Mouse (Mus musculus): ENCODE results near the gene Man2a1.
A peak's percentile ranks its signal among the peaks of the same experiment; 100 is the strongest.
"Not testable (repeated sequence)": the region's sequence is repeated elsewhere in the genome, so short reads cannot be mapped to it uniquely, and the experiment has no call there.

The Man2a1 gene

DNA sequence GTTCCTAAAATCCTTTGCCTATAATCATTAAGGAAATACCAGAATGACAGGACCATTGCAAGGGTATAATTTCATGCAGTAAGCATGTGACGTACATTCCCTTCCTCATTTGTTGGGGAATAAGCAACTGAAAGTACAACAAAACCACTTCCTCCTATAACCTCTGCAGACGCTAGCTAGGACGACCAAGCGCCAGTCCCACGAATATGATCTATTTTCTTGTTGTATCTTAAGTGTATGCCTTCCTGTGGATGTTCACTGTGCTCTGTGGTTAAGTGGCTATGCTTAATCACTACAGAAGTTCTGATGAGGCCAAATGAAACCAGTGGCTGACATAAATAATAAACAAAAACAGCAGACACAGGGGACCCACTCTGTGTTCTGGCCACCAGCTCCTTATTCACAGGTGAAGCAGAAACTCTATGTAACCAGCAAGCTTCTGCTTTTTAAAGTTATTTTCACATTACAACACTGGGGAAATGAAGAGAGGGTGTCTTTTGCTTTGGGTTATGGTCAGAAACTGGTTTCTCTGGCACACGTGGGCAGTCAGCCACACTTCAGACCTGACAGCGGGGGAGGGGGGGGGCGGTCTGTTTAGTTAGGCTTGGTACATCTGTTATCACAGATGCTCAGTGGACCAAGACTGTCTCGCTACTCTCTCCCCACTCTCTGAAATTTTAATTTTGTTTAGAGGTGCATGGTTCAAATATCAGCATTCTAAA lies 153.8 kb downstream of the Man2a1 start:
- peak; percentile 40 for DNase-seq (ENCODE audit: low read depth, low spot score)

DNA sequence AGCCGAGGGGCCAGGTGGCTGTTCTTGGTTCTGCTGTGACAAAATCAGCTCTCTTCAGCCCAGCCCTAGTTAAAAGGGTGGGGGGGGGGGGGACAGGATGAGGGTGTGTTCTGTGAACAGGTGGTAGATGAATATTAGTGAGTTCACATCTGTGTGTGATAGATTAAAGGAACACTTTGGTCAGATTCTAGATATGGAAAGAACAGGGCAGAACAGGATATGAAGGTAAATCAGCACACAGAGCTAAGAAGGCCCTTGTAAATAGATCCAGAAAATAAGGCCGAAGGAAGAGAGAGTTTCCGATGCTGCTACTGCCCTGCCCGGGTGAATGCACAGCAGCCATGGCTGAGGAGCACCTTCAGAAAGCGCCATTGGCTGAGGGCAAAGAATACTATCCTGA lies 154.7 kb downstream of the Man2a1 start:
- no peak for DNase-seq (ENCODE audit: low read depth, low spot score)

DNA sequence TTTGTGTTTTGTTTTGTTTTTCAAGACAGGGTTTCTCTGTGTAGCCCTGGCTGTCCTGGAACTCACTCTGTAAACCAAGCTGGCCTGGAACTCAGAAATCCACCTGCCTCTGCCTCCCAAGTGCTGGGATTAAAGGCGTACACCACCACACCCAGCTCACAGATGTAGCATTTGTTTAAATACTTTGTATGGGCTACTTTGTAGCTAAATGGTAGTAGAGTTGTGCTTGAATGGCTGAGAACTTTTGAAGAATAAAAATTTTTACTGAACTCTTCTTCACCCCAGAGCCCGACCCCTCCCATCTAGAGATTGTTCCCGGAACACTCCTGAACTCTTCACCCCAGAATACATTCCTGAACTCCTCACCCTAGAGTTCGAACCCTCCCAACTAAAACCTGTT lies 162.1 kb downstream of the Man2a1 start:
- DNase-seq (ENCODE audit: low read depth, low spot score): not testable (repeated sequence)

DNA sequence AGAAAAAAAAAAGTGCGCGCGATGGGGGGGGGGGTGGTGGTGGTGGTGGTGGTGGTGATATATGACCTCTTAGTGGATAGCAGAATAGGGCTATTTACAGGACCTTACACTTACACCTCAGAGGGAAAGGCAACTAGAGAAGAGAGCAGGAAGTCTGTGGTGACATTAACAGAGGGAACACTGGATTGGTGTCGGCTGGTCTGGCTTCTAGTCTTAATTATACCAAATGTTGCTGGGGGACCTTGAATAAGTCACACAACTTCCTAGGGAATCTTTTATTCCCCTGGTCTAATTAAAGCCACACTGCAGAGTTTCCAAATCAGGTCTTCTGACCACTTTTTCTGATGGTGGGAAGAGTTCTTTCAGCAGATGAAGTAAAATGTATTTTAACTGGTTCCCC lies 163.0 kb downstream of the Man2a1 start:
- DNase-seq (ENCODE audit: low read depth, low spot score): no peak

DNA sequence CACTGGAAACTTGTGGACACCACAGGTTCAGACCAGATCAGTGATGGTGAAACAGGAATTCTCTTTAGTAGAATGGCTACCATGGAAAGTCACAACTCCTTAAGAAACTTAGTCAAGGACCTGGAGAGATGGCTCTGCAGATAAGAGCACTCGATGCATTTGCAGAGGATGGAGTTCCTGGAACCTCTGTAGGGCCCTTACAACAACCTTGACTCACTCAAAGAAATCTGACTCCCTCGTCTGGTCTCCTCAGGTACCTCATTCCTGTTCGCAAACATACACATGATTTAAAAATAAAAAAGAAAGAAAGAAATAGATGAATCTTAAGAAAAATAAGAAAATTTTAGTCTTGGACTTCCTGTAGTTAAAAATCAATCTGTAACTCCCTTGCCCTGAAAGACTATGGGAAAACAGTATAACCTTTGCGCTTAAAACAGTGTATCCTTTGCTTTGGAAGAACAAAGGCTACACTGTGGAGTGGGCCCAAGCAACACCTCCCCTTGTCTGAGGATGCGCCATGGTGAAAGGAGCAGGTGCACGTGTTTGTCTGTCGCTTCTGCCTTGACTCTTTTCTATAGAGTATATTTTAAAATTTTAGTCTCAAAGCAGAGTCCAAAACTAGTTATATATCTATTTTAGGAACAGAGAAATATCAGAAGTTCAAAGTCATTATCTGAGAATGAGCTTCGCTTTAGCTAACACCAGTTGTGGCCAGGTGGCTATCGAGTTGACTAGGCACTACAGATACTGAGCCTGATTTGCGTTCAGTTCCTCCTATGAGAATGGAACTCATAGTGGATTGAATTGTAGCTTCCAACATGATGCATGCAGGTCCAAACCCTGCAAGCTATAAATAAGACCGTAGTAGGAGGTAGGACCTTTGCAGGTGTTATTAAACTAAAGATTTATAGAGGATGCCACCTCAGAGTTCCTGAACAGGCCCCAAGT lies 163.9 kb downstream of the Man2a1 start:
- DNase-seq (ENCODE audit: low read depth, low spot score): no peak

DNA sequence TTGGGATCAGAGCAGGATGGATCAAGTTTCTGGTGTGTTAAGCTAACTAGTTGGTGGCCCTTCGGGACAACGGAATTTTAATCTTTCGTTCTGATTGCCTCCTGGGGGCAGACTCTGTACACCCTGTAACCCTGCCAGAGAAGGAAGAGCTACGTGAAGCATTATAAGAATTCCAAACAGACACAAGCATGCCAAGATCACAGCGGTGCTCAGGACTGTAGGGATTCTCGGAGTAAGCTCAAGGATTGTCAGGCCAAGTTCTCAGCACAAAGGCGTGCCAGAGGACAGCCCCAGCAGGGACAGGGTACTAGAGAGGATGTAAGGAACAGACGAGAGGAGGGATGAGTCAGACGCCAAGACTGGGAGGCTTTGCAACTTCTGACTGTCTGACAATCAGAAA lies 164.8 kb downstream of the Man2a1 start:
- DNase-seq (ENCODE audit: low read depth, low spot score): no peak

DNA sequence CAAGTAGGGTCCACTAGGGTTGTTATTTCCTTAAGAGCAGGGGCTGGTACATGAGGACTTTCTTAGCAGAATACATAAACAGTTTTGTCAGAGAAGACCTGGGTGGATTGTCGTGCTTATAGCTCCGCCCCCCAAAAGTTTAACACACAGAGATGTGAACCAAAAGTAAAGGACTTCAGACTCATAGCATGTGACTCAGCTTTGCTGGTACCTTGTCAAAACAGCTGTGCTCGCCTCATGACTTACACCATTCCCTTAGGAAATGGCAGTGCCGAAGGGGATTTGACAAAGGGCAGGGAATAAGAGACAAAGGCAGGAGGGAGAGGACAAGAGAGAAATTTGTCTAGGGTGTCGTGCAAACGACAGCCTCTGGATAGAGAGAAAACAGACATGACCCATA lies 166.0 kb downstream of the Man2a1 start:
- no peak for DNase-seq (ENCODE audit: low read depth, low spot score)

DNA sequence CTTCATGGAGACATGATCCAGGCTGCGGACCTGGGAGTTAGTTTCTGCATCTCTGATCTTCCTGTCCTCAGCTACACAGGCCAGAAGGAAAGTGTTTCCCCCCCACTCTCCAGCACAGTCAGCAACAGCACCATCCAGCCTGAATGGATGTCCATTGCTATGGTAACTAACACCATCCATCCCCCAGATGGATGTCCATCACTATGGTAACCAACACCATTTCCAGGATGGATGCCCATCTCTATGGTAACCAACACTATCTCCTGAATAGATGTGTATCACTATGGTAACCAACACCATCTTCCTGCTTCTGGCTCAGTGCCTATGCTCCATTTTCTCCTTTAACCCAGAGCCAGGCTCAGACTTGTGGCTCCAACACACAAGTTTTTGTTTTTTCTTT lies 169.7 kb downstream of the Man2a1 start:
- peak; percentile 55 for DNase-seq (ENCODE audit: low read depth, low spot score)

DNA sequence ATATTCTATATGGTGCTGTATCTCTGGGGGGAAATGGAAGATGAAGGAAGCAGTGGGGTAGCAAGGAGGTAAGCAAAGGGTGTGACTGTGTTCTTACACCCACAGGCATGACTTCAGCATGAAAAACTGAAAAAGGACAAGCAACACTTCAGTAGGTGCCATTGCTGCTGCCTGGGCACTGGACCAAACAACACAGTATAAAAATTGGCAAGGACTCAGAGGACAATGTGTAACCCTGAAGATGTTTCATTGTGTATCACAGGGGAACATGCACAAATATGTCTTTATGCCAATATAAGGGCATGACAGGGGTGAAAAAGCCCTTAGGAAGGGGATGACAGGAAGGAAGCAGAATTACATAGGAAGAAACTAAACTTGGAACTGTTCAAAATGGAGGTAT lies 172.1 kb downstream of the Man2a1 start:
- no peak for DNase-seq (ENCODE audit: low read depth, low spot score)

DNA sequence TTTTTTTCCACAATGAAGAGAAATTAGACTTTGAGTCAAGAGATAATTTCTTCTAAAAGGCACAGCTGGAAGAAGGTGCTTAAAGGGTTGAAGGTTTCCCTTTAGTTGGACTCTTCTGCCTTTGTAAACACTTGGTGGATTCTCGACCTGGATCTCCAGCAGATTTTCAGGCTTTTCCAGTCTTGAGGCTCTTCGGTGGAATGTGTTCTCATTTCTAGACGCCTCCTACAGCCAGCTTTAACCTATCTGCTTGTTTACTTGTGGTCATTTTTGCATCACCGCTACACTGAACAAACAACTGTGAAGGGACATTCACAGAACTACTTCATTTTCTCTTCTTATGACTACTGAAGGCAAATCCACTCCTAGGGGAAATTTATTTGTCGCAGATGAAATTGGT lies 173.7 kb downstream of the Man2a1 start:
- DNase-seq (ENCODE audit: low read depth, low spot score): no peak

DNA sequence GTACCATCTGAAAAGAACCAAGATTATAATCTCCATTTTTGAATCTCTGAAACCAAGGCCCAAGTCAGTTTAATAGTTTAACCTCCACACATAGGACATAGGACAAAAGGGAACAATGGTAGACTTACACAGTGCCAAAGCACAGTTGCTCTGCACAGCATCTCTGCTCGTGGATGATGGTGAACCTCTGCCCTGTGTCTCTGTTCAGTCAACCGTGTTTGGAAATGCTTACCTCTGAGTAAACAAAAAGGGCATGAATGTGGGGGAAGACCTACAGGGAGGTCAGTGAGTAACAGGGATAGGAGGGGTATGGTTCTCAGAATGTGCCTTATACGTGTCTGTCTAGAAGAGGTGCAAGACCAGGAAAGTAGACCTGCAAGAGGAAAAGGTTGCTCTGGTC lies 177.8 kb downstream of the Man2a1 start:
- no peak for DNase-seq (ENCODE audit: low read depth, low spot score)

DNA sequence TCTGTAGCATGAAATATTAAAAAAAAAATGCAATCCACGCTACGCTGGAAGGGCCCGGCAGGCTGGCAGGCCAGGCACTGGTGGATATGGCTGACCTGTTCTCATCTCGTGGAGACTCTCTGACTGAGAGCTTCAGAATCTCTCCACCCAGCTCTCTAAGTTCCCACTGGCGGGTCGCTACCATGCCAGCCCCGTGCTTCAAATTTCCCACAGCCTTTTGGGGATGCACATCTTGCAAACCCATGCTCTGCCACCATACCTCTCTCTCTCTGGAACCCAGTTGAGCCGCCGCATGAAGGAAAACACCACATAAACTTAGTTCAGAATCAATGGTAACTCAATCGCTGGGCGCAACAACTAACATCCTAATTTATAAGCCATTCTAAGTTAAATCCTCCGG lies 178.2 kb downstream of the Man2a1 start:
- no peak for DNase-seq (ENCODE audit: low read depth, low spot score)

DNA sequence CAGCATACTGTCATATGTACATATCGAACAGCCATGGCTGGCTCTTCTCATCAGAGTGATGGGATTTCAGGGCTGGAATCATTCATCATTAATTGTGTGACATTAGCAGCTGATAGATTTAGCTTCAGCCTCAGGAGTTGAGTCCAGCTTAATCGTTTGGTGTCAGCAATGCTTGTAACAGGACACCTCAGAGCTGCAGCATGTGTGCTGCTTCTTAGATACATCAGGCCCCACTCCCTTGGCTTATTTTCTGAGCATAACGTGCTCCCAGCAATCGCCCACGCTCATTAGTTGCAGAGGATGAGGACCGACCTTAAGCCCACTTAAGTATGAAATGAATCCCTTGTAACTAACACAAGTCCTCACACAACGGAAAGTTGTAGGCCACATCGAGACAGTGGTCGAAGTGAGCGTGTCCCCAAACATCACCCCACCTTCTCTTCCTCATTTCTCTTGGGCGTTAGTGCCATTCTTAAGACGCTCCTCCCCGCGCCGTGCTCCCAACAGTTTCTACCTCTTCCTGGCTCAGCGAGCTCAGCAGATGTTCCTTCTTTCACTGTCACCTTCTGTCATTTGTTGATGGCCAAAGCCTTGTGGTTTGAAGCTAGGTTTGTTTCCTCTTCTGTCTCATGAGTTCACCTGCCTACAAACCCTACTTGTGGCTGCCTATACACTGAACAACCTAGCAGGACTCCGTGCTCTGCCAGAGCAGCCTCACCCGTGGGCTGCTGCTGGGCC lies 180.4 kb downstream of the Man2a1 start:
- DNase-seq (ENCODE audit: low read depth, low spot score): no peak

DNA sequence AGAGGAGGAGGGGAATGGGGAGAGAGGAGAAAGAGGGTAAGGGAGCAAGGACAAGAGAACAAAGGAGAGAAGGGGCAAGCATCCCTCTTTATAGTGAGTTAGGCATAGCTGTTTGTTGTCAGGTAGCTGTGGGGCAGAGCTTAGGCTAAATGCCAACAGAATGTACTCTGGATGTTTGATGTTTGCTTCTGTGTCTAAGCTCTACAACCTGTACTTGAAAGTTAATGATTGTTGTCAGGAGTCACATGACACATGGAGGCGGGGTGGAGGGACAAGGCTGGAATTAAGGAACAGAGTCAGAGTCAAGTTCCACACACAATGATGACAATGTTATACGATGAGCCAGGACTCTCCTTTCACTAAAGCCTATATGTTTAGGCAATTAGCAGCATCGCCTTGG lies 181.8 kb downstream of the Man2a1 start:
- DNase-seq (ENCODE audit: low read depth, low spot score): no peak

DNA sequence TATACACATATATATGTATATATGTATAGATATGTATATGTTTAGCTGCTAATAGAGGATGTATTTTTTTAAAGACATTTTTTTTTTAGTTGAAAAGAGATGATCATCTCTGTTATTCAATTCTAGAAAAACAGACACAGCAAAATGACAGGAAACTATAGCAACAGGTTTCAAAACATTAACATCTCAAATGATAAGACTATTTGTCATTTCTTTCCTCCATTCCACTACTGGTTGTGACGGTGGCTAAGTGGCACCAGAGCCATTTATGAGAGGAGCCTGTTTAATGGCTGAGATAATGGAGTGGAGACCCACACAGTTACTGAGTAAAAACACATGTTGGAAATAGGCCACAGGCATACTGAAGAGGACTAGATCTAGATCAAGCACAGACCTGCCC lies 185.4 kb downstream of the Man2a1 start:
- no peak for DNase-seq (ENCODE audit: low read depth, low spot score)

DNA sequence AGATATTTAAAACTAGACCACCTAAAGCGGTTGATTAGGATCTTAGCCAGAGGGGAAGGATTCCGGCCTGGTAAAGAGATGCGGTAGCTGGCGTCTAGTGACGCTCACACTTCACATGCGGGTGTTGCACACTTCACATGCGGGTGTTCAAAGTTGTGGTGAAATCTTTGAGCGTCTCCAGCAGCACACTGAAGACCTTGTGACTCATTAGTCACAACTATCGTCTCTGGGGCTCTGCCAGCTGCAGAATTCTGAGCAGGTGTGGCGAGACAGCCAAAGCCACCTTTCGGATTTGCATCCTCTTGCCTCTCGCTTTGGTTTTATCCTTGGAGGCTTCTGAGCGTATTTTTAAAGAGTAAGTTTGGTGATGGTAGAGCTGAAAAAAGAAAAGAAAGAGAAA lies 187.8 kb downstream of the Man2a1 start:
- no peak for DNase-seq (ENCODE audit: low read depth, low spot score)

DNA sequence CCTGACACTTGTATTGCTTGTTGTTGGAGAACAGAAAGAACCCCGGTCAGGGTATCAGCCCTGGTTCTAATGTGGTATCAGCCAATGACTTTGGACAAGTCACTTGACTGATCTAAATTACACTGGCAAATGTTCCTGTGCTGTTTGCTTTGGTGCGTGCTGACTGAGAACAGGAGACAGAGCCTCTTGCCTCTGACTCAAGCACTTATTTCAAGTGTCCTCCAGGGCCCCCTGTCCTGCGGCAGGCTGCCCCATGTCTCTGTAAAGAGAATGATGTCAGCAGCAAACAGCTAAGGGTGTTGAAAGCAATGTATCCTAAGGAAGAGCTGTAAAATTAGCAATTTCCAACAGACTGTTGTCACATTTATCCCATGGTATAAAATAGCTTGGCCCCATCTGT lies 188.6 kb downstream of the Man2a1 start:
- no peak for DNase-seq (ENCODE audit: low read depth, low spot score)

DNA sequence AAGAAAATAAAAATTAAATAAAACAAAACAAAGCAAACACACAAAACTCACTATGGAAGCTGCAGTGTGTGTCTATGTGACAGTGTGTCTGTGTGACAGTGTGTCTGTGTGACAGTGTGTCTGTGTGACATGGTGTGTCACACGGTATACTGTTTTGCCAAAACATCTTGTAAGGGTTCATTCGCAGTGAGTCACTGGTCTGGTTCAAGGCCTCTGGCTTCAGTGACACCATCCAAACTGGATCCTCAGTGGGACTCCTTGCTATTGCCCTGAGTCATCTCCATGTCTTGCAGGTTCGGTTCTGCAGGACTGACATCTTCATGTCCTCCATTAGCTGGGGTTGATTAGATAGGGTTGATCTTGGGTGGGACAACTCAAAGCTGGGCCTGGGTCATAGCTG lies 191.5 kb downstream of the Man2a1 start:
- DNase-seq (ENCODE audit: low read depth, low spot score): no peak

DNA sequence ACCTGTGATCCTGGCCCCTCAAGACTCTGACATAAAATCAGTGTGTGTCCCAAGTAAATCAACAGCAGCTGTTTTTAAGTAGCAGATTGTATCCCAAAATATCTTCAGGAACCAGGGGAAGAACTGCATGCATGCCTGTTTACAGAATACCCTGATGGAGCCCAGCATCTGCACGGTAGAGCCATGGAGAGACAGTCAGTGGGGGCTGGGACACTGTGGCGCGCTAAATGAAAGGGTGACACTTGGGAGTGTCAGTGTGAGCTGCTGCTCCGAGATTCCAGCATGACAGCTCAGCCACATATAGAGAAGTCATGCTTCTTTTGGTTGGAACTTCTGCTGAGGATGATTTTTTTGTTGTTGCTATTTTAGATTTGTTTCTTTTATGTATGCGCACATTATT lies 192.1 kb downstream of the Man2a1 start:
- no peak for DNase-seq (ENCODE audit: low read depth, low spot score)

DNA sequence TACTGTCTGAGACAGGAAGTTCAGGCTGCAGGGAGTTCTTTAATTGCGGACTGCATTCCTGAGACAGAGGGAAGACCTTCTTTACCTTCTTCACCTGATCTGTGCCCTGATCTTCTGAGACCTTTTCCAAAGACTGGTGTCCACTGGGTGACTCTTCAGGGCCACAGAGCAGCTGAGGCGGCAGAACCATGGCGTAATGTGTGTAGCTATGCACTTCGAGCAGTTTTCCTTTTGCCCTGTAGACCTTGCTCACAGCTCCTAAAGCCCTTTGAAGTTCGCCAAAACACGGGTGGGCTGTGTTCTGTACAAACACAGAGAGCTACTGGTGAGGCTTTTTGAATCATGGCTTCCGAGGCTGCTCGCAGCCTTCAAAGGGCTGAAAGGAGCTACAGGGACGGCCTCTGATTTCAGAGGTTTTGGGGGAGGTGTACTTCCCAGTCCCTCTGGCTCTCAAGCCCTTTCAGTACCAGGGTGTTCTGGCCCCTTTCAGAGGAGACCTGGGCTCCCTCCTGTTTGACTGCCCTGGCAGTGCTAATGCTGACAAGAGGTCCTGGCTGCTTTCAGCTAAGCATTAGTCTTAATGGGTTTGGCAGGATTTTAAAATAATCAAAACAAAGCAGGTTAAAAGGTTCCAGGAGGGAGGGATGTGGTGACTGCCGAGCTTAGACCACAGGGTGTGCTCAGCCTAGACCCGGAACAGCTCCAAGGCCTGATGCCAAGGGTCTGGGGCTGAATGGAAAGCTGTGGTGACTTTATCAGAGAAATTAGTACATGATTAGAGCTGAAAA lies 201.8 kb downstream of the Man2a1 start:
- DNase-seq (ENCODE audit: low read depth, low spot score): no peak

DNA sequence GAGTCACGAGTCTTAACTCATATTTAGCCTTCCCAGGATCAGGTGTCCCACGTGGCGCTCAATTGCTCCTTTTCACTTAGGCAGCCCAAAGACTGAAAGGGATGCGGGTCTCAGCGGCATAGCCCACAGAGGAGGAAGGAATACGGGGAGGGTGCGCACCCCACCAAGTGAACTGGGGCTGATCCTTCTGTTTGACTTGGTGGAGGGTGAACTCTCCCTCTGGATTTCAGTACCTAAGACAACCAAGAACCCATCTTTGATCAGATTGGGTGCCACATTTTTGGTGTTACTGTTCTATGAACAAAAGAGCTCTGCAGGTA lies 202.4 kb downstream of the Man2a1 start:
- no peak for DNase-seq (ENCODE audit: low read depth, low spot score)

All from telencephalon, adult 2 months (tissue).